Mouse (Mus musculus) megakaryocyte, embryonic 14.5 days (primary cell): ENCODE measurements around the gene Txnrd2.

ENCODE experiments used
- FLI1 ChIP-seq: IDR thresholded peaks from 2 replicates; pipeline ENCODE4 v1.6.1; 2012; ENCODE audit warnings: low read length, inconsistent platforms, mixed read lengths
- GATA1 ChIP-seq: IDR thresholded peaks from 3 replicates; pipeline ENCODE4 v1.6.1; 2012; ENCODE audit warnings: mixed read lengths, low read length, inconsistent platforms, borderline replicate concordance

GRCm38 (mm10) chr16:18392469-18393426 lies 33.4 kb upstream of the Txnrd2 start:
- TF ChIP-seq FLI1 (no peak), GATA1 (no peak)
